Mouse (Mus musculus): ENCODE data around the gene Lyst. TPM values are rescaled to one million over a fixed set of nuclear protein-coding genes. Genes with fewer than 3 reads are reported as not detected.
A peak's percentile ranks its signal among the peaks of the same experiment; 100 is the strongest.

Lyst gene
- polyA plus RNA-seq, 1 experiment from 2014 or later: 5.4 TPM

DNA sequence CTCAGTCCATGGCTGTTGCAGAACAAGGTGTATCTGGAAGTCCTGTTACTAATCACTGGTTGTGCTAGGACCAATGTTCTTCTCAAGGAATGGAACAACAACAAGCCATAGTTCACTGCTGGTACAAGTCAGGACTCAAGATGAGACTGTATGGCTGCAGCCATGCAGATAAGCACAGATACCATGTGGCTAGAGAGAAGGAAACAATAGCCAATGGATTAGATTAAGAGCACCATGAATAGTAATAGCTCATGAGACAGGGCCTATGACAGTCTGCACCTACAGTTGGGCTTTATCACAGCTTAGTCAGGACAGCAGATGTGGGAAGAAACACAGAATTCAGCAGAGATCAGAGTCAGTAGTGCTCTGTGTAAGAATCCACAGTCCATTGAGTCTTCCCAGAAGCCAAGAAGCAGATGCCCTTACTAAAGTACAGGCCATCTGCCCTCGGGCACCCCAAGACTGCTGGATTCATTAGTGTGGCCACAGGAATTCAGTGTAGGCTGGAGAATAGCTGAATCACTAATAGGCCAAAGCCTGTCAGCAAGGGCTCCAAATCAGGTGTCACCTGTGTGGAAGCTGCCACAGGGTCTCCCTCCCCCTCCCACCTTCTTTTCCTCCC, 188.8 kb downstream of the Lyst start:
- no peak overlapping the region for H3K4me3 ChIP-seq (ENCODE audit: low read length)
- no peak for ATAC-seq (ENCODE audit: low read depth)
- H3K9me3 ChIP-seq (ENCODE audit: control insufficient read depth, low read length): no peaks in the 10 kb centered on the region
- peaks cover 3% of the 10 kb centered on the region for H3K4me1 ChIP-seq (replicated peaks; ENCODE audit: control insufficient read depth, insufficient read depth, low read length)
- no peak overlapping the region for H3K4me2 ChIP-seq (ENCODE audit: low read depth, low read length)
- H3K27me3 ChIP-seq (ENCODE audit: control insufficient read depth, insufficient read depth, low read depth, low read length): peaks cover 4% of the 10 kb centered on the region
- WGBS: 68% methylated on average over 1 of the region's 1 CpGs
- no peak overlapping the region for H3K27ac ChIP-seq (ENCODE audit: low read length)
- H3K36me3 ChIP-seq (ENCODE audit: control insufficient read depth, insufficient read depth, low read length): peaks cover 10% of the 10 kb centered on the region
- no peak overlapping the region for H3K9ac ChIP-seq (ENCODE audit: low read length)

DNA sequence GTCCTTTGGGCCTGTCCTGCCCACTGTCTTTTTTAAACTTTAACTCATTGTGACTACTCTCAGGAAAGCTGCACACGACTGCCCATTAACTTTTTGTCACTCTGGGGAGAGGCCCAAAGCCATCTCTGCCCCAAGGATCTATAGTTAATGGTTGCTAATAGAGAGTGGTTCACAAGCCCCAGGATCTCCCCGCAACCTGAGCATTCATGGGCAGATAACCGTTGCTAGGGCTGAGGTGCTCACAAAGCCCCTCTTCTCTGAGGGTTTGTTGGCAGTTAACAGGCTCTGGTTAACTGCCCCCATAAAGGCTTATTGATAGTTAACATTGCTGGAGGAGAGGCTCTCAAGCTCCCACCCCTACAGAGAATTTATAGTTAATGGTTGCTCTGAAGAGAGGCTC, 190.1 kb downstream of the Lyst start:
- no peak overlapping the region for H3K4me2 ChIP-seq (ENCODE audit: low read depth, low read length)
- no peak for ATAC-seq (ENCODE audit: low read depth)
- no peak overlapping the region for H3K27ac ChIP-seq (ENCODE audit: low read length)
- WGBS: 63% methylated on average over 3 of the region's 3 CpGs
- peaks cover 8% of the 10 kb centered on the region for H3K36me3 ChIP-seq (ENCODE audit: control insufficient read depth, insufficient read depth, low read length)
- H3K27me3 ChIP-seq (ENCODE audit: control insufficient read depth, insufficient read depth, low read depth, low read length): peaks cover 17% of the 10 kb centered on the region
- H3K9ac ChIP-seq (ENCODE audit: low read length): no peak overlapping the region
- no peak overlapping the region for H3K4me3 ChIP-seq (ENCODE audit: low read length)
- peaks cover 14% of the 10 kb centered on the region for H3K4me1 ChIP-seq (replicated peaks; ENCODE audit: control insufficient read depth, insufficient read depth, low read length)
- H3K9me3 ChIP-seq (ENCODE audit: control insufficient read depth, low read length): no peaks in the 10 kb centered on the region

DNA sequence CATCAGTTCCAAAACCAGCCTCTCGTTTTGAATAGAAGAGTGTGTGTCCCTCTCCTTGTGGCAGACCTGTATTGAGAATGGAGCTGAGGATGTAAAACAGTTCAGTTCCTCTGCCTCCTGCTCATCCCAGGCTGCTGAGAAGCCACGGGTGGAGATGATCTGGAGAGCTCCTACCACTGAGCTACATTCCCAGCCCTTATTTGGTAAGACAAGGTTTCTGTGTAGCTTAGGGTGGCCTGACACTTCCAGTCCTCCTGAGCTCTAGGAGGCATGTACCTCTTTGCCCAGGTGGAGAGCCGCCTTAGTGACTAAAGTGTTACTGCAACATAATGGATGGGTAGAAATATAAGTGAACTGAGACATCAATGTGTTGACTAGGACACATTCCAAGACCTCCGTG, 190.8 kb downstream of the Lyst start:
- H3K27ac ChIP-seq (ENCODE audit: low read length): no peak overlapping the region
- H3K4me3 ChIP-seq (ENCODE audit: low read length): no peak overlapping the region
- no peak overlapping the region for H3K4me2 ChIP-seq (ENCODE audit: low read depth, low read length)
- H3K4me1 ChIP-seq (replicated peaks; ENCODE audit: control insufficient read depth, insufficient read depth, low read length): peaks cover 16% of the 10 kb centered on the region
- H3K9me3 ChIP-seq (ENCODE audit: control insufficient read depth, low read length): no peaks in the 10 kb centered on the region
- H3K9ac ChIP-seq (ENCODE audit: low read length): no peak overlapping the region
- peaks cover 24% of the 10 kb centered on the region for H3K27me3 ChIP-seq (ENCODE audit: control insufficient read depth, insufficient read depth, low read depth, low read length)
- no peak for ATAC-seq (ENCODE audit: low read depth)
- 52% methylated on average over 4 of the region's 4 CpGs for WGBS
- peaks cover 6% of the 10 kb centered on the region for H3K36me3 ChIP-seq (ENCODE audit: control insufficient read depth, insufficient read depth, low read length)

DNA sequence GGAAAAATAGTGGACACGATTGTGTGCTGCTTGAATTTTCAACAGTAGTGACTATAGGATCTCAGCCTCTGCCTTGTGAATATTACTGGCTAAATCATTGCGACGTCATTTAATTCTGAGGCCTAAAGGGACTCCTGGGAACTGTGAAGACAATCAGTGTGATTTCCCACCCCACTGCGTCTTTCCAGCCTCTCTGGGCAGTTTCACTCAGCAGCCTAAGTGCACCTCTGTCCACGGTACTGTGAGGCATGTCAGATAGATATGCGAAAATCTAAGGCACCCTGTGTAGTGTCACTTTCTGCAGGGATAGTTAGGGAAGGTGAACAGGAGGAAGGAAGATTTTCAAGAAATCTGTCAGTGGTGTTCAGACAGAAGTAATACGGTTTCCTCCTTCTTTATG, 193.1 kb downstream of the Lyst start:
- H3K27ac ChIP-seq (ENCODE audit: low read length): no peak overlapping the region
- no peak overlapping the region for H3K9ac ChIP-seq (ENCODE audit: low read length)
- H3K4me2 ChIP-seq (ENCODE audit: low read depth, low read length): peak overlapping the region; percentile 96; the same call in 1 of the 2 replicates
- H3K4me3 ChIP-seq (ENCODE audit: low read length): no peak overlapping the region
- H3K4me1 ChIP-seq (replicated peaks; ENCODE audit: control insufficient read depth, insufficient read depth, low read length): peaks cover 16% of the 10 kb centered on the region
- H3K27me3 ChIP-seq (ENCODE audit: control insufficient read depth, insufficient read depth, low read depth, low read length): peaks cover 27% of the 10 kb centered on the region
- WGBS: 36% methylated on average over 7 of the region's 7 CpGs
- H3K36me3 ChIP-seq (ENCODE audit: control insufficient read depth, insufficient read depth, low read length): no peaks in the 10 kb centered on the region
- H3K9me3 ChIP-seq (ENCODE audit: control insufficient read depth, low read length): no peaks in the 10 kb centered on the region
- ATAC-seq (ENCODE audit: low read depth): no peak

DNA sequence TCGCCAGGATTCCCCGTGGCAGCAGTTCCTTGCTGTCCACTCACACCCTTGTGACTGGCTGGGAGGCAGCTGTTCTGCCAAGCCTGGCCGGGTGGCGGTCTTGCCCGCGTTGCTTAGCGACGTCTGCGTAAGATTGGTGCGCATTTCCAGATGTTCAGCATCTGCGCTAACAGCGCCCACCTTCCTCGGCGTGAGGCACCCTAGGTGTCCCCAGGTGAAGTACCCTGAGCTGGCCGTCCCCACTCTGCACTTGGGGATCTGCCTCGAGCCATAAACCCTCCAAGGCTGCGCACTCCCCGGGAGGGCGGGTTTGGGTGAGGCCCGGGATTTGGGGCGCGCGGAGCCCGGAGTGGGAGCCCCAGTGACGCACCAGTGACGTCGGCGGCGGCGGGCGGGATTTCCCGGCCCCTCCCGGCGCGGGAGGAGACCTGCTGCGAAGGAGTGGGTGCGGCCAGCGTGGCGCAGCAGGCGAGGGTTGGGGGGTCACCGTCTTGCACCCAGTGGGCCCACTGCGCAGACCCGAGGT, 193.8 kb downstream of the Lyst start, which contains the start of gene Gng4:
Gng4 (plus strand) TSS at position 166 of the 526 bp plus-strand sequence.
- Histone ChIP-seq H3K36me3 (ENCODE audit: control insufficient read depth, insufficient read depth, low read length) (no peaks in the 10 kb centered on the region), H3K4me1 (replicated peaks; ENCODE audit: control insufficient read depth, insufficient read depth, low read length) (peaks cover 16% of the 10 kb centered on the region), H3K4me2 (ENCODE audit: low read depth, low read length) (peak within 1 kb of the TSS; percentile 96), H3K4me3 (ENCODE audit: low read length) (peak within 1 kb of the TSS; percentile 62), H3K27me3 (ENCODE audit: control insufficient read depth, insufficient read depth, low read depth, low read length) (peaks cover 27% of the 10 kb centered on the region), H3K27ac (ENCODE audit: low read length) (no peak within 1 kb of the TSS), H3K9me3 (ENCODE audit: control insufficient read depth, low read length) (no peaks in the 10 kb centered on the region), H3K9ac (ENCODE audit: low read length) (peak within 1 kb of the TSS; percentile 33)
- ATAC-seq (ENCODE audit: low read depth): peak; percentile 67
- WGBS: under 1% methylated on average over 43 of the region's 43 CpGs

DNA sequence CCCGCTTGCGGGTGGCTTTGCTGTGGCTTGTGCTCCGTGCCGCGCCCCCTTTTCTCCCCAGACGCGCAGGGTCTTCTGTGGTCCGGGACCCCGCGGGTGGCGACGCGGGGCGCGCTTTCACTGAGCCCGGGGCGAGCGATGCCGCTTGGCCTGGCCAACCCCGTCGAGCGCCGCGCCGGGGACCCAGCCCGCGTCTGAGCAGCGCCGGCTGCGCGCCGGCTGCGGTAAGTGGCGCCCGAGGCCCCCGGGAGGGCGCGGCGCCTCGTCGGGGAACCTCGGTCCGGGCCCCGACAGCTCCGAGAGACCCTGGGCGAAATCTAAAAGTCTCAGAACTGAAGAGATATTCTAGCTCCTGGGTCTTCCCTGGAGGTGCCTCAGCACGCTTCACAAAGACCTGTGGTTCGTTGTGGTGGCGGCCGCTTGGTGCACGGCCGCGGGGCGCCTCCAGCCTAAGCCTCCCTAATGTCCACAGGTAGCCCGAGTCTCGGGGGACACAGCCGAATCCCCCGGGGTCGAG, 194.3 kb downstream of the Lyst start:
- ATAC-seq (ENCODE audit: low read depth): peak; percentile 55
- no peaks in the 10 kb centered on the region for H3K36me3 ChIP-seq (ENCODE audit: control insufficient read depth, insufficient read depth, low read length)
- H3K9ac ChIP-seq (ENCODE audit: low read length): peak overlapping the region; percentile 33
- WGBS: under 1% methylated on average over 59 of the region's 59 CpGs
- H3K4me3 ChIP-seq (ENCODE audit: low read length): peak overlapping the region; percentile 62
- peak overlapping the region; percentile 96 for H3K4me2 ChIP-seq (ENCODE audit: low read depth, low read length)
- H3K27ac ChIP-seq (ENCODE audit: low read length): no peak overlapping the region
- H3K9me3 ChIP-seq (ENCODE audit: control insufficient read depth, low read length): no peaks in the 10 kb centered on the region
- H3K4me1 ChIP-seq (replicated peaks; ENCODE audit: control insufficient read depth, insufficient read depth, low read length): peaks cover 16% of the 10 kb centered on the region
- H3K27me3 ChIP-seq (ENCODE audit: control insufficient read depth, insufficient read depth, low read depth, low read length): peaks cover 27% of the 10 kb centered on the region

- ATAC-seq (ENCODE audit: low read depth): peak; percentile 61
- no peak overlapping the region for H3K9ac ChIP-seq (ENCODE audit: low read length)
- peaks cover 16% of the 10 kb centered on the region for H3K4me1 ChIP-seq (replicated peaks; ENCODE audit: control insufficient read depth, insufficient read depth, low read length)
- H3K4me2 ChIP-seq (ENCODE audit: low read depth, low read length): peak overlapping the region; percentile 96
- no peaks in the 10 kb centered on the region for H3K36me3 ChIP-seq (ENCODE audit: control insufficient read depth, insufficient read depth, low read length)
- 1% methylated on average over 30 of the region's 30 CpGs for WGBS
- no peaks in the 10 kb centered on the region for H3K9me3 ChIP-seq (ENCODE audit: control insufficient read depth, low read length)
- H3K27me3 ChIP-seq (ENCODE audit: control insufficient read depth, insufficient read depth, low read depth, low read length): peaks cover 27% of the 10 kb centered on the region
- H3K27ac ChIP-seq (ENCODE audit: low read length): no peak overlapping the region
- peak overlapping the region; percentile 62 for H3K4me3 ChIP-seq (ENCODE audit: low read length)
These were observed 195.0 kb downstream of the Lyst start for GRCm38 (mm10) chr13:13784981-13785783.

GRCm38 (mm10) chr13:13786971-13787370, 196.8 kb downstream of the Lyst start:
- Histone ChIP-seq H3K27me3 (ENCODE audit: control insufficient read depth, insufficient read depth, low read depth, low read length) (peaks cover 27% of the 10 kb centered on the region), H3K9ac (ENCODE audit: low read length) (no peak overlapping the region), H3K4me1 (replicated peaks; ENCODE audit: control insufficient read depth, insufficient read depth, low read length) (peaks cover 16% of the 10 kb centered on the region), H3K36me3 (ENCODE audit: control insufficient read depth, insufficient read depth, low read length) (no peaks in the 10 kb centered on the region), H3K9me3 (ENCODE audit: control insufficient read depth, low read length) (no peaks in the 10 kb centered on the region), H3K27ac (ENCODE audit: low read length) (no peak overlapping the region), H3K4me2 (ENCODE audit: low read depth, low read length) (no peak overlapping the region), H3K4me3 (ENCODE audit: low read length) (no peak overlapping the region)
- ATAC-seq (ENCODE audit: low read depth): no peak
- 83% methylated on average over 6 of the region's 6 CpGs for WGBS

GRCm38 (mm10) chr13:13788070-13788469, 197.9 kb downstream of the Lyst start:
- no peaks in the 10 kb centered on the region for H3K9me3 ChIP-seq (ENCODE audit: control insufficient read depth, low read length)
- ATAC-seq (ENCODE audit: low read depth): no peak
- H3K4me2 ChIP-seq (ENCODE audit: low read depth, low read length): no peak overlapping the region
- H3K9ac ChIP-seq (ENCODE audit: low read length): no peak overlapping the region
- peaks cover 27% of the 10 kb centered on the region for H3K27me3 ChIP-seq (ENCODE audit: control insufficient read depth, insufficient read depth, low read depth, low read length)
- H3K4me3 ChIP-seq (ENCODE audit: low read length): no peak overlapping the region
- 80% methylated on average over 4 of the region's 4 CpGs for WGBS
- H3K36me3 ChIP-seq (ENCODE audit: control insufficient read depth, insufficient read depth, low read length): no peaks in the 10 kb centered on the region
- H3K4me1 ChIP-seq (replicated peaks; ENCODE audit: control insufficient read depth, insufficient read depth, low read length): peaks cover 16% of the 10 kb centered on the region
- no peak overlapping the region for H3K27ac ChIP-seq (ENCODE audit: low read length)
